23 mouse cellular contexts compared by ENCODE assay signal in the genomic region with DNA sequence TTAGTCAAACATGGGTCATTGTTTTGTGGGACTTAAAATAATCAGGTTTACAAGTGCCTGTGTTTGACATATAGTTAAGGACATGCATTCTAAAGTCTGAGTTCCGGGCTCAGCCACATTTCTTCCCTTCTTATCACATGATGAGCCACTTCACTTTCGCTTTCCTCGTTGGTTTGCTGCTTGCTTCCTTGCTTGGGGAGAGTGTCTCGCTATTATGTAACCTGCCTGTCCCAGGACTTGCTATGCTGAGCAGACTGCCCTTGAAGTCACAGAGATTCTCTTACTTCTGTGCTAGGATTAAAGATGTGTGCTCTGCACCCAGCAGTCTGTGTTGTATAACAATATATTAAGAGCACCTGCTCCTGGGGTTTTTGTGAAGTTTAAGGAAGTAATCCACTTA.
DNase-seq lines count a peak whose midpoint lies in the region; ATAC-seq and TF ChIP-seq lines count a peak whose summit lies in the region.
"Had no signal": no experiment of that assay in that cellular context is flagged by ENCODE, and none has a peak within 500 bp of the region (broad histone marks: within the 10 kb centered on the region; RNA-seq: fewer than 3 reads in every experiment).

No protein-coding gene starts in this region.

- no peak overlapping the region for H3K27ac ChIP-seq in heart, embryonic 12.5 days (ENCODE audit: poor library complexity, severe bottlenecking)
- H3K27ac ChIP-seq in bone marrow macrophage, adult 2 months (ENCODE audit: insufficient read depth, low read depth, low read length), result peak overlapping the region; percentile 43; the same call in 1 of the 2 replicates
- H3K27ac ChIP-seq: embryonic facial prominence, embryonic 15.5 days; forebrain, embryonic 10.5 days; heart, embryonic 10.5 days; heart, embryonic 15.5 days; hindbrain, embryonic 15.5 days had no signal

- H3K4me2 ChIP-seq in heart, embryonic 12.5 days, result no peak overlapping the region
- H3K4me2 ChIP-seq in myocyte (ENCODE audit: low read depth), result peak overlapping the region; percentile 24
- H3K4me2 ChIP-seq: embryonic facial prominence, embryonic 15.5 days; heart, embryonic 15.5 days; hindbrain, embryonic 15.5 days had no signal

- H3K9me3 ChIP-seq in heart, embryonic 12.5 days (replicated peaks), result no peaks in the 10 kb centered on the region
- H3K9me3 ChIP-seq: embryonic facial prominence, embryonic 15.5 days; forebrain, embryonic 10.5 days; G1E; heart, embryonic 10.5 days; heart, embryonic 15.5 days; hindbrain, embryonic 15.5 days had no signal

- H3K9ac ChIP-seq in heart, embryonic 12.5 days, result no peak overlapping the region
- H3K9ac ChIP-seq: embryonic facial prominence, embryonic 15.5 days; heart, embryonic 15.5 days; hindbrain, embryonic 15.5 days had no signal

- H3K4me1 ChIP-seq in heart, embryonic 12.5 days (replicated peaks), result no peaks in the 10 kb centered on the region
- H3K4me1 ChIP-seq in bone marrow macrophage, adult 2 months (ENCODE audit: control insufficient read depth, insufficient read depth, low read length), result no peaks in the 10 kb centered on the region
- H3K4me1 ChIP-seq: embryonic facial prominence, embryonic 15.5 days; forebrain, embryonic 10.5 days; heart, embryonic 10.5 days; heart, embryonic 15.5 days; hindbrain, embryonic 15.5 days had no signal

- no peak overlapping the region for H3K4me3 ChIP-seq in heart, embryonic 12.5 days
- no peak overlapping the region for H3K4me3 ChIP-seq in bone marrow macrophage, adult 2 months (ENCODE audit: insufficient read depth, low read length)
- no peak overlapping the region for H3K4me3 ChIP-seq in myocyte
- H3K4me3 ChIP-seq: embryonic facial prominence, embryonic 15.5 days; erythroblast, embryonic 14.5 days; forebrain, embryonic 10.5 days; heart, embryonic 10.5 days; heart, embryonic 15.5 days; hindbrain, embryonic 15.5 days had no signal

- WGBS in heart, embryonic 12.5 days, result 41% methylated on average over 4 of the region's 4 CpGs

- no peak for TF ChIP-seq POLR2A in bone marrow macrophage, adult 2 months (IDR thresholded peaks at IDR 0.05; ENCODE audit: borderline replicate concordance, low read depth, low read length)
- TF ChIP-seq POLR2A in myocyte (IDR thresholded peaks at IDR 0.05; ENCODE audit: insufficient read length, low read depth), result no peak

- no peak overlapping the region for H3ac ChIP-seq in myocyte (ENCODE audit: control insufficient read depth, insufficient read length)

- no peaks in the 10 kb centered on the region for H3K27me3 ChIP-seq in heart, embryonic 12.5 days (replicated peaks)
- no peaks in the 10 kb centered on the region for H3K27me3 ChIP-seq in myocyte (ENCODE audit: control insufficient read depth, insufficient read depth, insufficient read length)
- H3K27me3 ChIP-seq: embryonic facial prominence, embryonic 15.5 days; heart, embryonic 15.5 days; hindbrain, embryonic 15.5 days had no signal

- ATAC-seq in heart, embryonic 12.5 days (ENCODE audit: insufficient number of reproducible peaks, low FRiP score), result no peak
- ATAC-seq: forebrain, embryonic 14.5 days; intestine, embryonic 16.5 days had no signal

- TF ChIP-seq CTCF in bone marrow macrophage, adult 2 months (IDR thresholded peaks at IDR 0.05; ENCODE audit: low read depth, low read length), result no peak

- H3K79me2 ChIP-seq in myocyte (ENCODE audit: control insufficient read depth, insufficient read depth), result no peaks in the 10 kb centered on the region

- peak; percentile 2 to 15 for DNase-seq in heart, adult 18-20 months
- peak; percentile 18 for DNase-seq in lung, postnatal 25 days (ENCODE audit: low spot score)
- DNase-seq in lung, postnatal 10 days, result no peak
- no peak for DNase-seq in cerebellum, adult 18-20 months
- DNase-seq: adrenal gland, adult 8-10 months; adrenal gland, postnatal 36 days; cerebellum, adult 11-12 months; cerebellum, adult 9-11 months; cerebellum, postnatal 36 days; gastrocnemius, postnatal 14 days; heart, postnatal 36 days had no signal

- no peaks in the 10 kb centered on the region for H3K36me3 ChIP-seq in heart, embryonic 12.5 days
- no peaks in the 10 kb centered on the region for H3K36me3 ChIP-seq in myocyte (ENCODE audit: control insufficient read depth, insufficient read depth)
- H3K36me3 ChIP-seq: embryonic facial prominence, embryonic 15.5 days; forebrain, embryonic 10.5 days; G1E; heart, embryonic 10.5 days; heart, embryonic 15.5 days; hindbrain, embryonic 15.5 days had no signal

TF ChIP-seq in myocyte, 11 proteins besides CTCF, POLR2A, EP300 and RAD21:
- no peak for TF ChIP-seq E2F4 (IDR thresholded peaks at IDR 0.05; ENCODE audit: insufficient read depth)
- TF ChIP-seq MYOG (IDR thresholded peaks at IDR 0.05; ENCODE audit: control insufficient read depth in 1 of 3, insufficient read depth in 1 of 3, insufficient read length in 2 of 3, low read depth in 2 of 3), result no peak
- TF ChIP-seq MAX (IDR thresholded peaks at IDR 0.05; ENCODE audit: low read depth), result no peak
- TF ChIP-seq REST (IDR thresholded peaks at IDR 0.05; ENCODE audit: insufficient read depth, insufficient read length), result no peak
- TF ChIP-seq TCF12 (IDR thresholded peaks at IDR 0.05; ENCODE audit: insufficient read depth, poor library complexity, severe bottlenecking), result no peak
- no peak for TF ChIP-seq MYOD1 (IDR thresholded peaks at IDR 0.05; ENCODE audit: control insufficient read depth in 1 of 3, insufficient read length in 2 of 3, low read depth in 2 of 3)
- TF ChIP-seq USF1 (IDR thresholded peaks at IDR 0.05; ENCODE audit: low read depth), result no peak
- no peak for TF ChIP-seq SRF (IDR thresholded peaks at IDR 0.05; ENCODE audit: control insufficient read depth, insufficient read length, low read depth)
- no peak for TF ChIP-seq TCF3 (IDR thresholded peaks at IDR 0.05; ENCODE audit: insufficient read length, low read depth)
- no peak for TF ChIP-seq POLR2AphosphoS2 (IDR thresholded peaks at IDR 0.05; ENCODE audit: insufficient read length, low read depth)
- no peak for TF ChIP-seq CEBPB (IDR thresholded peaks at IDR 0.05; ENCODE audit: insufficient read depth, poor library complexity, severe bottlenecking)

Comparison
In these comparisons a context has a peak if more than half of its experiments do, and no peak if none do; other contexts are left out.
1. DNase-seq: peak in heart, adult 18-20 months (2 of 2) and lung, postnatal 25 days (single experiment); none in lung, postnatal 10 days (single experiment) and cerebellum, adult 18-20 months (0 of 2).